Mouse (Mus musculus) liver, embryonic 11.5 days (tissue): ENCODE measurements at regions not wholly inside any gene's neighbourhood (a gene's known extent, or its start where the extent isn't known, plus 50 kb on each side); places are given as distances from the start of the nearest gene placed in this dataset.
"Not testable (repeated sequence)": the region's sequence is repeated elsewhere in the genome, so short reads cannot be mapped to it uniquely, and the experiment has no call there.

ENCODE experiments used
- ATAC-seq: fragments of 200-750 bp; cut with Nextera tagmentation; replicated peaks from 2 replicates; pipeline ENCODE4 v1.8.0; 2017; ENCODE audit warnings: moderate number of reproducible peaks, mild to moderate bottlenecking, moderate TSS enrichment, moderate library complexity; ENCODE audit not compliant: low FRiP score
- DNase-seq: peaks from one replicate; pipeline ENCODE4 v3.0.0-alpha.2; 2017; ENCODE audit warnings: low spot score
- H3K27ac ChIP-seq: fragments of 300-500 bp; sonication (generic); 2 replicates; pipeline ENCODE4 v1.5.1; 2014; ENCODE audit warnings: mild to moderate bottlenecking, low read depth, low read length, control low read depth
- H3K27me3 ChIP-seq: fragments of 300-500 bp; sonication (generic); replicated peaks from 2 replicates; pipeline ENCODE4 v1.6.1; 2014; ENCODE audit warnings: low read length, mixed read lengths; ENCODE audit not compliant: control insufficient read depth, insufficient read depth
- H3K36me3 ChIP-seq: fragments of 300-500 bp; sonication (generic); 2 replicates; pipeline ENCODE4 v1.6.1; 2014; ENCODE audit warnings: mild to moderate bottlenecking, low read length, moderate library complexity, mixed read lengths; ENCODE audit not compliant: control insufficient read depth, insufficient read depth
- H3K4me1 ChIP-seq: fragments of 300-500 bp; sonication (generic); replicated peaks from 2 replicates; pipeline ENCODE4 v1.6.1; 2014; ENCODE audit warnings: low read length, mixed read lengths; ENCODE audit not compliant: control insufficient read depth, insufficient read depth
- H3K4me2 ChIP-seq: fragments of 300-500 bp; sonication (generic); 2 replicates; pipeline ENCODE4 v1.6.1; 2014; ENCODE audit warnings: mild to moderate bottlenecking, control low read depth, moderate library complexity
- H3K4me3 ChIP-seq: fragments of 300-500 bp; sonication (generic); 2 replicates; pipeline ENCODE4 v1.5.1; 2014; ENCODE audit warnings: low read depth, low read length, control low read depth
- H3K9ac ChIP-seq: fragments of 300-500 bp; sonication (generic); 2 replicates; pipeline ENCODE4 v1.6.1; 2014; ENCODE audit warnings: low read depth, low read length, control low read depth
- H3K9me3 ChIP-seq: fragments of 300-500 bp; sonication (generic); 2 replicates; pipeline ENCODE4 v1.6.1; 2016; ENCODE audit warnings: low read length, inconsistent platforms, mixed read lengths; ENCODE audit not compliant: control insufficient read depth
- WGBS: fragments of 180-500 bp; shearing (Covaris S2); extraction: QIAGEN DNeasy Blood & Tissue Kit; methylation state at CpG from one replicate; pipeline ENCODE4 v1.1.7; 2014; 5-methylcytosine and 5-hydroxymethylcytosine counted together

GRCm38 (mm10) chr12:29361236-29361635 lies 166.9 kb upstream of the Myt1l start:
- no peak overlapping the region for H3K9ac ChIP-seq

GRCm38 (mm10) chr12:29367741-29368106 lies 160.5 kb upstream of the Myt1l start:
- H3K4me3 ChIP-seq, H3K27ac ChIP-seq, H3K36me3 ChIP-seq, ATAC-seq, H3K4me1 ChIP-seq, DNase-seq, H3K9me3 ChIP-seq, H3K27me3 ChIP-seq, H3K9ac ChIP-seq: not testable (repeated sequence)
- H3K4me2 ChIP-seq = peak overlapping the region; percentile 37; the same call in 1 of the 2 replicates
- 34% methylated on average over 3 of the region's 3 CpGs for WGBS

More at GRCm38 (mm10) chr12:29361236-29361635, 166.9 kb upstream of the Myt1l start:
- Histone ChIP-seq H3K36me3 (no peaks in the 10 kb centered on the region), H3K27me3 (no peaks in the 10 kb centered on the region), H3K27ac (no peak overlapping the region), H3K4me1 (no peaks in the 10 kb centered on the region), H3K9me3 (no peaks in the 10 kb centered on the region), H3K4me2 (no peak overlapping the region), H3K4me3 (no peak overlapping the region)
- 87% methylated on average over 6 of the region's 6 CpGs for WGBS
- DNase-seq (no peak), ATAC-seq (no peak)

GRCm38 (mm10) chr12:29368107-29368819 lies 159.9 kb upstream of the Myt1l start:
- Histone ChIP-seq H3K9ac (no peak overlapping the region), H3K4me3 (no peak overlapping the region), H3K27ac (no peak overlapping the region), H3K4me1 (no peaks in the 10 kb centered on the region), H3K4me2 (peak overlapping the region; percentile 37), H3K9me3 (no peaks in the 10 kb centered on the region), H3K36me3 (no peaks in the 10 kb centered on the region), H3K27me3 (no peaks in the 10 kb centered on the region)
- no peak for ATAC-seq
- 28% methylated on average over 19 of the region's 19 CpGs for WGBS
- no peak for DNase-seq

- H3K4me1 ChIP-seq = no peaks in the 10 kb centered on the region
- 30% methylated on average over 5 of the region's 5 CpGs for WGBS
- DNase-seq (no peak), ATAC-seq (no peak)
- H3K4me2 ChIP-seq = no peak overlapping the region
- H3K27me3 ChIP-seq = no peaks in the 10 kb centered on the region
- no peak overlapping the region for H3K4me3 ChIP-seq
- H3K9ac ChIP-seq = no peak overlapping the region
- H3K9me3 ChIP-seq = no peaks in the 10 kb centered on the region
- no peak overlapping the region for H3K27ac ChIP-seq
- H3K36me3 ChIP-seq = no peaks in the 10 kb centered on the region
These were observed 159.4 kb upstream of the Myt1l start for GRCm38 (mm10) chr12:29368820-29369175.

GRCm38 (mm10) chr12:29391756-29392155 lies 136.4 kb upstream of the Myt1l start:
- Histone ChIP-seq H3K9ac (no peak overlapping the region), H3K36me3 (no peaks in the 10 kb centered on the region), H3K27ac (no peak overlapping the region), H3K4me2 (no peak overlapping the region), H3K9me3 (no peaks in the 10 kb centered on the region), H3K4me3 (no peak overlapping the region), H3K27me3 (no peaks in the 10 kb centered on the region), H3K4me1 (no peaks in the 10 kb centered on the region)
- WGBS = 82% methylated on average over 5 of the region's 5 CpGs
- ATAC-seq = no peak
- no peak for DNase-seq

- no peak overlapping the region for H3K27ac ChIP-seq
- no peak overlapping the region for H3K4me2 ChIP-seq
- H3K36me3 ChIP-seq = no peaks in the 10 kb centered on the region
- DNase-seq (no peak), ATAC-seq (no peak)
- H3K4me1 ChIP-seq = no peaks in the 10 kb centered on the region
- no peak overlapping the region for H3K4me3 ChIP-seq
- H3K9ac ChIP-seq = no peak overlapping the region
- H3K9me3 ChIP-seq = no peaks in the 10 kb centered on the region
- WGBS = 77% methylated on average over 1 of the region's 1 CpGs
- no peaks in the 10 kb centered on the region for H3K27me3 ChIP-seq
These were observed 133.9 kb upstream of the Myt1l start for GRCm38 (mm10) chr12:29394271-29394670.

GRCm38 (mm10) chr12:29394881-29395280 lies 133.3 kb upstream of the Myt1l start:
- no peak for DNase-seq
- H3K27ac ChIP-seq = no peak overlapping the region
- H3K36me3 ChIP-seq = no peaks in the 10 kb centered on the region
- no peaks in the 10 kb centered on the region for H3K9me3 ChIP-seq
- no peak overlapping the region for H3K4me3 ChIP-seq
- H3K27me3 ChIP-seq = no peaks in the 10 kb centered on the region
- no peaks in the 10 kb centered on the region for H3K4me1 ChIP-seq
- no peak overlapping the region for H3K4me2 ChIP-seq
- WGBS = 77% methylated on average over 6 of the region's 6 CpGs
- no peak for ATAC-seq
- H3K9ac ChIP-seq = no peak overlapping the region

GRCm38 (mm10) chr12:29395401-29395982 lies 132.7 kb upstream of the Myt1l start:
- 80% methylated on average over 14 of the region's 14 CpGs for WGBS
- Histone ChIP-seq H3K27me3 (no peaks in the 10 kb centered on the region), H3K36me3 (no peaks in the 10 kb centered on the region), H3K4me1 (no peaks in the 10 kb centered on the region), H3K9ac (no peak overlapping the region), H3K9me3 (no peaks in the 10 kb centered on the region), H3K27ac (no peak overlapping the region), H3K4me3 (no peak overlapping the region), H3K4me2 (no peak overlapping the region)
- DNase-seq (no peak), ATAC-seq (no peak)

GRCm38 (mm10) chr12:29404434-29404833 lies 123.8 kb upstream of the Myt1l start:
- Histone ChIP-seq H3K36me3 (no peaks in the 10 kb centered on the region), H3K4me3 (no peak overlapping the region), H3K4me1 (no peaks in the 10 kb centered on the region), H3K27ac (no peak overlapping the region), H3K27me3 (no peaks in the 10 kb centered on the region), H3K9ac (no peak overlapping the region), H3K4me2 (no peak overlapping the region), H3K9me3 (no peaks in the 10 kb centered on the region)
- no peak for ATAC-seq
- no peak for DNase-seq
- 31% methylated on average over 1 of the region's 1 CpGs for WGBS
